Mouse (Mus musculus) urinary bladder, postnatal 36 days (tissue): ENCODE measurements around the gene Gm4792.

Experiments
- DNase-seq, 2 experiments: peaks; one replicate each; pipeline ENCODE4 v3.0.0; 2022; ENCODE audit warnings: low spot score in 2 of 2, mixed read lengths in 1 of 2

Gene Gm4792

DNA sequence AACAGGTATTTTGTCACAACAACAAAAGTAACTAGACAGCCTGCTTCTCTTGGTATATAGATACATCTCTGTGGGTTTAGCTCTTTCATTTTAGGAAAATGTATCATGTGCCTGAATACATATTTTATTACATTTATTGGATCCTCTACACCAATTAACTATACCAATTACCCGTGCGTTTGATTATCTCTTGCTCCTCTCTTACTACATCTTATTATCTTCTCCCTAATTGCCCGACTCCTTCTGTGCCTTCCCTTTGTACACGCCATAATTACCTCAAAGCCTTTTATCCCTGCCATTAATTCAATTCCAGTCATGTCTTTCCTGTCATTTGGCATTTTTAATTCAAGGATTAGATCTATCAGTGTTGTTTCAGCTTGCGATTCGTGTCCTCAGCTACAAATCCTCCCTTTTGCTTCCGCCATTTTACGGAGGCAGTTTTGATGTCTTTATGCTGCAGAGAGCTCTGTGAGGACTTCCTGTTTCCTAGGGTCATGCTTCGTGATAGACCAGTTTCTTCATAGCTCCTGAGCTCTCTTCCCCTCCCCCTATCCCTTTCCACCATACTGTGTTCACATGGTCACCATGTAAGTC lies 5.7 kb upstream of the Gm4792 start:
- no peak for DNase-seq

DNA sequence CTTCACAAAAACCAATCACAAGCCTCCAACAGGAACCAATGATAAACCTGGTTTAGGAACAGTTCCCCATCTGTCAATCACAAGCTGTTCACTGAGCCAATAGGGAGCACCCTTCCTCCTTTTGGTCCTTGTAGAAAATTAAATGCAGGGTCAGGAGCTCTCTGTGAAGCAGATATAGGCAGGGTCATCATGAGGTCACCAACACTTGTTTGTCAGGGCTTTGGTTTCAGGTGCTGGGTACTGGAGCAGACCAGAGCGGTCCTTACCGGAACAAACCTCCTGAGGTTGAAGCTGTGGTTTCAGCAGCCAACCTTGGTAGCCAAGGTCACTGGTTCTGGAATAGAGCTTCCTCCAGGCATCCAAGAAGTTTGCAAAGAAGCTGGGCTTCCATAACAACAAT lies 798 bp upstream of the Gm4792 start:
- DNase-seq: no peak

DNA sequence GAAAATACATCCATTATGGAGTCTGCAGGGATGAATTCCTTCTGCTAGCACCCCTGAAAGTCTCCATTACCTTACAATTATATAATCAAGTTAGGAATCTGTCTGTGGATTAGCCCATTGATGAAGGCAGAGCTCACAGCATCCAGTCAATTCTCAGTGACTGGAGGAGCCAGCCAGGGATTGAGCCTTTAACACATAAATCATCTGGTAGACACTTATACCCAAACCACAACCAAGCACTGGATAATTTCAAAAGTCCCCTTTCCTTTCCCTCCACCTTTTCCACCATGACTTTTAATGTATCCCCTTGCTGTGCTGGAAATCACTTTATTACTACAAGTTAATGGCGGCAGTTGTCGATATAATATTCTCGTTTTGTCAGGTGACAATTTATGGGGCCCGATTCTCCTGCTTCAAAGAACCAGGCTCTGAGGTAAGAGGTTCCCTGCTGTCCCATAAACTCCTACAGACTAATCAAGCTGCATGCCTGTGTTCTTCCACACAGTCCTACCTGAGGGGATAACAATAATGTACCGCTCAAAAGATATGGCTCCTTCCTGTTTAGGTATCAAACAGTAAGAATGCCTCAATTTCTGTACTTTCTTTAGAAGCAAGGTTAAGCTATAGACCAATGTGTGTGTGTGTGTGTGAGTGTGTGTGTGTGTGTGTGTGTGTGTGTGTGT lies 2.4 kb downstream of the Gm4792 start:
- no peak for DNase-seq

DNA sequence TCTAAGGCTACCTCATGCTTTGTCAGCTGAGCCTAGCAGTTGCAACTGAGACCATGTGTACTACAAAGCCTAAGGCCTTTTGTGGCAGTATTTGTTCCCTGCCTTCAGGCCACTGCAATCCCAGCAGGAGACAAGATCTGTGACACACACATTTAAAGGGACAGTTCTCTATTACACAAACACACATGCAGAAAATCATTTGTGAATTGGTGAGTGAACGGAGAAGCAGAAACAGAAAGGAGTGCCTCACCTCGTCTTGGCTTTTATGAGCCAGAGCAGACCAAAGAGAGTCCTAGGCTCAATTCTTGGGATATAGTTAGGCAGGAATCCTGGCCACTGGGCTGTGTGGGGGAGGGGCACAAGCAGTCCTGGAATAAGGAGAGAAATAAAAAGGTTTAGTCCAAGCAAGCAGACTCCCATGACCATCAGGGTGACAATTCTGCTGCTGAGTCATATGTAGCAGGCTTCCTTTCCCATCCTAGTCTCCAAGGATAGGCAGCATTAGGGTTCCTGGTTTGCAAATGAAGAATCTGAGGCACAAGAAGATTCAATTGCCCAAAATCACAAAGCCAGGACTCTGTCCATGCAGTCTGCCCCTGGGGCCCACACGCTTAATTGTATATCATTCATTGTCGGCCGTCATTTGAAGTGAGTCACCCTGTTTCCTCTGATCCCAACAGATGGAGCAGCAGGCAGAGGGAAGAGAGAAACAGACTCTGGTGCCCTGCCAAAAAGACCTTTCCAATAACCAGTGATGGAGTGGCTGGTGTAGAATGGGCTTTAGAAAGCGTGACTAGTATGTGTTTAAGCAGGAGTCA lies 3.4 kb downstream of the Gm4792 start:
- DNase-seq: no peak

DNA sequence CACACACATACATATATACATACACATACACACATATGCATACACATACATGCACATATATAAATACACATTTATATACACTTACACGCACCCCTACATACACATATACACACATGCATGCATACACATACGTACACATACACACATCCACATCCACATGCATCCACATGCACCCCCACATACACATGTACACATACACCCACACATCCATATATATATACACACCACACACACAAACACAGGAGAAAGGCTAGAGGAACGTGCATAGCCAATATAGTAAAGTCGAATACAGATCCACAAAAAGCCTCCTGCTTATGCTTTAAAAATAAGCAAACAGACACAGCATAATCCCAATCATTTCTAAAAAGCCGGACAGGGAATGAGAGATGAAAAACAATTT lies 4.1 kb downstream of the Gm4792 start:
- no peak for DNase-seq

DNA sequence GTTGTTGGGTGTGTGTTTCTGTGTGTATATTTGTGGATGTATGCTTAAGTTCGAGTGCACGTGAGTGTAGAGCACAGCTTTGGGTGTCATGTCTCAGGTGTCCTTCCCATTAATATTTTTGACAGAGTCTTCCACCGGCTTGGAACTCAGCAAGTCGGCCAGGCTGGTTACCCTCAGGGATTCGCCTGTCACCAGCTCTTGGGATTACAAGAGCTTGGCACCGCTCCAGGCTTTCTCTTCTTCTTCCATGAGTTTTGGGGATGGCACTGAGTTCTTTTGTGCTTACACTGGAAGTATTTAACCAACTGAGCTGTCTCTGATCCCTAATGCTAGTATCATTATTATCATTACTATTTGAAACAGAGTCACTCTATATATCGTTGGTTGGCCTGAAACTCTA lies 15.7 kb downstream of the Gm4792 start:
- no peak for DNase-seq

DNA sequence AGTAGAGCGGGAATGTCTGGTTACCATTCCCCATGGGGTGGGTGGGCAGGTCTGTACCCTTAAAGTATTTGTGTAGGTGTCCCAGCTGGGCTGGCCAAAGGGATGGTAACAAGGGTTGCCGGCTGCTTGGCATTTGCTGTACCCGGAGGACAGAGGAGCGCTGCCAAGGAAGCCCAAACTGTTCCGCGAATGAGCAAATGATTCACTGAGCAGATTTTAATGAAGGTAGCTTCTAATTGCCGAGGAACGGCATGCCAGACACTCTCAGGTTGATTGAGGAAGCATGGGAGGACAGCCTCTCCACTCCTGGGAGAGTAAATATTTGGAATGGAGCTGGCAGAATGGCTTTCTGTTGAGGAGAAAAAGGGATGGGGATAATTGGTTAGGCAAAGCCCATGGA lies 16.3 kb downstream of the Gm4792 start:
- DNase-seq: no peak

DNA sequence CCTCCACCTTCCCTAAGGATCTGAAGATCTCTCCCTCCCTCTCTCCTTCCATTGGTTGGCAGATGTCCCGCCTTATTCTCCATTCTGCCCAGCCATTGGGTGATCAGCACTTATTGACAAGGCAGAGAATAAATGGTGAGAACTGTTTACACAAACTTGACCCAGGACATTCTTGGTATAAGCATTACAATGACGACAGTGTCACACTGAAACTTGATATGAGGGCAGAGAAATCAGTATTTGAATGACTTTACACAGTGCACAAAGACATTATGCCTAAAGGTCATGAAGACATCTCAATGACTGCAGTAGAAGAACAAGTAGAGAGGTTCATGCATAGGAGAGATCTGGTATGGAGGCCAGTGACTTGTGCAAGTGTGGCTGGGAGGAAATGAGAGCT lies 22.0 kb downstream of the Gm4792 start:
- DNase-seq: no peak

DNA sequence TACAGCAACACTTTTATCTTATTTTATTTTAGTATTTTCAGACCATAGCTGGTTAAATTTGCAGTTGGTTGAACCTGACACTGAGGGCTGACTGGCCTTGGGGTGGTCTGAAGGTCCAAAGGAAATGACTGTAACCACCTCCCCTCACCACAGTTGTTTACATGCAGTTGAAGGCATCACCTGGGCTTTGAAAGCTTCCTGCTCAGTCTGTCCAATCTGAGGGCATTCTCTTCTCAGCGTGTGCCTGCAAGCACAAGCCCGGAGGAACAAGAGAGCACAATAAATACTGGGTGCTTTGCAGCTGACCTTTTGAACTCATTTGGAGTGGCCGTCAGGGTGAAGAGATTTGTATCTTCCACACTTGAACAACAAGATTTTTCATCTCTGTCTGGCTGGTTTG lies 23.2 kb downstream of the Gm4792 start:
- peak; percentile 28 to 36 for DNase-seq

DNA sequence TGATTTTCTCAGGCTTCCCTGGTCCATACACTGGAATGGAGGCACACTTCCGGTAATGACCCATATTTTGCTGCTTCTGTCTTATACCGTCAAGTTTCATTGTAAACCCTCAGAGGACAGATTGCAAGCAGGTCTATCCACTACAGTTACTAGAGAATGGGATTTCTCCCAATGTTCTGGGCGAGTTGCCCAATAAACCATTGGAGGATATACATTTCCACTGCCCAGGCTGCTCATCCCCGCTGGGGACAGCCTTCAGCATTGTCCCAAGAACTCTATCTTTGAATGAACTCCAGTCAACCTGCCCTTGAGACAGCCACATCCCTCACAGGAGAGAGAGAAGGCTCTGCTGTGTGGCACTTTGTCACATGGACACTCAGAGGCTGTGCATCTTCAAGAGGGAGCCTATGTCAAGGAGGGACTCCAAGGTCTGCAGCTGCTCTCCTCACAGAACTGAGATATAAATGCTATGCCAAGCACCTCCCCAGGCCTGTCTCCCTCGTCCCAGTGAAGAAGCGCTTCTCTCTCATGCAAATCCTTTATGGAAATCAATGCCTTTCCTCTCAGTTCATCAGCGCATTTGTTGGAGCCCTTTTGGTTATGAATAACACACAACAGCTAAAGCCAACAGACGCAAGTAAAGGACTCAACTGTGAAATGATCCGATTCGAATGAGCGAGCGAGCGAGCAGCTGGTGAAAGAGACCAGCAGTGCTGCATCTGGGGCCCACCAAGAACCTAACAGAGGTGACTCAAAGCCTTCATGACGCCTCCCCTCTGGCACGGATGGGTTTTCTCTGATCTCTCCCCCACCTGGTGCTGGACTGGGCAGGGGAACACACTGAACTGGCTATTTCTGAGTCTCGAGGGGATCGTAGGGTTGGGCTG lies 32.6 kb downstream of the Gm4792 start:
- DNase-seq: no peak

DNA sequence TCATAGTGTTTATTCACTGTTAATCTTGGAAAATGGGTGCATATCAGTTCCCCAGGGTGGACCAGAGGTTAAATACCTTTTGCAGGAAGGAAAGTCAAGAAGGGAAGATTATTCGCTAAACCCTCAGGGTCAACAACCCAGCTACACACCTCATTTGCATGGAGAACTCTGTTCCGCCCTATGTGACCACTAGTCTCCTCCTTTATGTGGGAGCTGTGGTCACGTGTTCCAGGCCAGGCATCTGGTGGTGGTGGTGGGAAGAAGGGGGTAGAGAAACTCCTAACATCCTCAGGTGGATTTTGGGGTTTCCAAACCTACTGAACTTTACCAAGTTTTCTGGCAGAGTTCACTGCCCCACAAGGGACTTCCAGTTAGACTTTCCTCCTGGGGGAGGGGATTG lies 35.3 kb downstream of the Gm4792 start:
- DNase-seq: no peak

DNA sequence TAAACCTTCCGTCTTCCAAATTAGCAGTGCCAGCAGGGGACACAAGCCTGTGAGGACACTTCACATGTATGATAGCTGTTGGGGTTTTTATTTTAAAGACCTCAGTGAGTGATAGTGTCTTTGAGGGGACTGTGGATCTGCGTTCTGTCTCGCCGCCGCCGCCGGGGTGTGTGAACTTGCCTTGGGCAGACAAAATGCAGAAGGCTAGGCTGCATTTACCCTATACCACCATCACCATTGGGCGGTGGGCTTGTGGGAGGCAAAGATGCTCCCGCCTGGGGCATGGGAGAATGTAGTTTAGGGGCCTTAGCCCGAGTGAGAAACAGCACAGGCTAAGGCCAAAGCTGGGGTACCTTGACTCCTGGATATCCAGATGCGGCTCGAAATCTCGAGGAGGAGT lies 35.9 kb downstream of the Gm4792 start:
- DNase-seq: no peak

DNA sequence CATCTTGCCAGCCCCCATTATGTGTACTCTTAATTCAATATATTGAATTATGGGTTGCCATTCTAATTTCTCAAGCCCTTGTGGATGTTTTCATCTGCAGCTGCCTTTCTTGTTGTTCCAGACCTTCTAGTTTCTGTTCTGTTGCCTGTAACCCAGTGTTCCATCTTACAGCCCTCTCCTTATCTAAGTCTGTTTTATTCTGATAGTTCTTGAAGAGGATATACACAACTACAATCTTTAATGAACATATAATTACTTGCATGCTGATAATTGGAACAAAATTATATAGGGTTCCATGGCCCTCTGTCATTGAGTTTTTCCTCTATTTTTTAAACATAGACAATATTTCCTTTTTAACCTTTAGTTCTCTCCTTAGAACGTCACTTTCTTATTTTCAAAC lies 38.0 kb downstream of the Gm4792 start:
- no peak for DNase-seq

DNA sequence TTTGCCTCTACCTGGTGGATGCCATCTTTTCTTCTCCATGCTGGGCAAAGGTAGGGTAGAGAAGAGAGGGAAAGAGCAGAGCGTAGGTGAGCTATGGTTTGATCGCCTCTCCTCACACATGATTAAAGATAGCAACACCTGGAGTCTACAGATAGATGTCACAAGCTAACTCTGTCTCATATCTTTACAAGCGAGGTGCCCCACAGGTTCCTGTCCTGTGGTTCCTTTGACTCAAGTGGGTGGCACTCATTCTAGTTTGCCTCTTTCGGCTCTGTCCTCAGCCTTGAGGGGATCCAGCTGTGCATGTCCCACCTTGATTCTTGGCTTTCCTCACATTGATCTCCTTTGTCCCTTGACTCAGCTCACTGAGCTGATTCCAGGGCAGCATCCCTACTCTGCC lies 42.0 kb downstream of the Gm4792 start:
- no peak for DNase-seq

DNA sequence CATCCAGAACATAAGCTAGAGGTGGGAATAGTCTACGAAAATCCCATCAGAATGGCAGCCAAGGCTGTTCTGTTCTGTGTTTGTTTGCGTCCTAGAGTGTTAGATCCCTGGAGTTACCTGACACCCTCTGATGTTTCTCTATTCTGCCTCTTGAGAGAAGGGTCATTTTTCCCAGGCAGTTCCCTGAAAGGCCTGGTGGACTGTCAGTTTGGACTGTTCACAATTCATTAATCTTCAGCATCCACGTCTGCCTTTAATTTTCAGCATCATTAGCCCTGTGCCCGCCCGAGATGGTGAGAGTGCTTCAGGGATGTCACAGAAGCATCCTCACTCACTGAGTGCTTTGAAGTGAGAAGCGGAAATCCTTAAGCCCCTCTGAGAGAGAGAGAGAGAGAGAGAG lies 42.8 kb downstream of the Gm4792 start:
- DNase-seq: no peak

DNA sequence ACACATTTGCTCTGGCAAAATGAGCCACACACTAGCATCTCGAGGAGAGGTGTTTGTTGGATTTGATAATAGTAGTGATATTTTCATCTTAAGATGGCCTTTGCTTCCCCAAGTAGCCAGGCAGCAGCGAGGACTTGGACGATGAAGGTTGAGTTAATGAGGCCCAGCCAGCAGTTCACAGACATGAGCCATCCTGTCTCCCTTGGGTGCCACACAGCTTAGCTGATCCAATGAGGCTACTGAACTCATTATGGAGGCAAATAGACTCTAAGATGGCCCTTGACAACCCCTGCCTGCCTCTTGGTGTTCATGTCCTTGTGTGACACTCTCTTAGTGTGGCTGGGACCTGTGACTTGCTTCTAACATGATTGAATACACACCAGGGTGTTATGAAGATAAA lies 43.7 kb downstream of the Gm4792 start:
- no peak for DNase-seq

DNA sequence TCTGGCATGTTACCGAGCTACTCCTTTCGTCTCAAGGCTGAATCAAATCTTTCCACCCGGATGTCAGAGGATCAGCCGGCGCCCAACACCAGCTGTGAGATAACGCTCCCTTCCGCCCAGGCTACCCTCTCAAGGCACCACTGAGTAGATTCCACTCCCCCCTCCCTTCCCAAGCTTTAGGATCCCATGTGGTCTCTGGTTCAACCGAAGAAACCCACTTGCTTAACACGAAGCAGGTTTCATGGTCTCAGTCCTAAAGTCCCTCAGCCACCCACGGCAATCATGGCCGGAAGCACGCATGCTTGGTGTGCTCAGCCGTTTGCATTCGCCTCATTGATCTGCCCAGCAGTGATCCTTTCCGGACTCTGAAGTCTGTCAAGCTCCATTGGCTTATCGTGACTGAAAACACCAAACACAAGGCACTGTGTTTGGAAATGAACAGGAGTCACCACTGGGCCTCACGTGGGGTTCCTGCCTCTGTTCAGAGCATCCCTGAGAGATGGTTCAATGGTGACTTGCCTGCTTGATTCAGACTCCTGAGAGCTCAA lies 45.2 kb downstream of the Gm4792 start:
- DNase-seq: no peak

DNA sequence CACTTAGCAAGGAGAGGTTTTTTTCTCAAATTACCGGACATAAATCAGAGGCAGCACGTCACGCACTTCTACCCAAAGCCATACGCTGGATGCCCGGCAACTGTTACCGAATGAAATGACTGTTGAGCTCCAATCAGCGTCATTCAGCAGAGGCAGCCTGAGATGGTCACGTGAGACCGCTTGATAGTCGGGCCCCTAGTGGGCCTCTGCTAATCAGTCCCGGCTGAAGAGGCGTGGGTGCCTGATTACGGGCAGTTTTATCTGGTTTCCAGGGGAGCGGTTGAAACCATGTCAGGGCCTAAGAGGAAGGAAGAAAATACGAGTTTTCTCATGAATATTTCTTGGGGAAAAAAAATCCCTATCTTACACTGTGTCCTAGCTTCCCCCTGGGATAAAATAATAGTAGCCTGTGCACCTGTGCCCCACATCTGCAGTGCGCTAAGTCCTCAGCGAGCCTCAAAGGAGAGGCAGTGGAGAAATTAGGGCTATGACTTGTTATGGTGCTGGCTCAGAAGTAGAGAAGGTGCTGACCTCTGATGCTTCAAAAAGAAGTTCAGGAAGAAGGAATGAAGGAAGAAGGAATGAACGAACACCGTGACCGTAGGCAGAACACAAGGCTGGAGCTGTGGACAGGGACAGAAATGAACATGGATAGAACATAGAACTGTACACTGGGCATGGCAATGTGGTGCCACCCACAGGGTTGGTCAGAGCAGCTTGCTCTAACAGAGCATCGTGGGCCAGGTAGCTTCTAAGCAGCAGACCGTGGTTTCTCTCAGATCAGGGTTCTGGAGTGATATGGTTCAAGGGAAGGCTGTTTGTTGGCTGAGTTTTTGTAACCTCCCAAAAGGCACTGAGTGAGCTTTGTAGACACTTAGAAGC lies 48.7 kb downstream of the Gm4792 start:
- DNase-seq: no peak

DNA sequence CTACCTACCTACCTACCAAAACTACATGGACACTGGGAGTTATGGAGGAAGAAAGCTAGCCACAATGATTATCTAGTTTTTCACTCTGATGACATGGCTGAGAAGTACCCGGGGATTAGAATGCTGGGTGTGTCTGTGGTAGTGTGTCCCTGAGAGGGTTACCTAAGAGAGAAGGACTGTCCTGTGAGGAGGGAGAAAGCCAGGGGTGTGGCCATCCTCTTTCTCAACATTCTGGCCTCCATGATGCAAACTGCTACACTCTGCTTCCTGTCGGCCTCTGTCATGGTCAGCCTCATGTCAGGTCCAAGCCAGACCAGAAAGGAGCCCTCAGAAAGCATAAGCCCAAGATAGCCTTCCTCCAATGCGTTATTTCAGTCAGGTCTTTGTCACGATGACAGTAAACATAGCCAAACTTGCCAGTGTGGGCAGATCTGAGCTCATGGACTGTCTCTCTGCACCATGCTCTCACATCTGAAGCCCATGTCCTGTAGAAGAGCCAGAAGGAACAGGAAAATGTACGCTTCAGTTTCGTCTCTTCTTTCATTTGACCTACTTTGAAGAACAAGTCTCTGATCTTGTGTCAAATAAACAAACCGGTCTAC lies 50.7 kb downstream of the Gm4792 start:
- no peak for DNase-seq
